Mouse (Mus musculus) adrenal gland, adult 18-20 months (tissue): ENCODE results near the gene Arhgef11. TPM values are rescaled to one million over a fixed set of nuclear protein-coding genes. Genes with fewer than 3 reads are reported as not detected.

Experiments used
- DNase-seq, 2 experiments: peaks; one replicate each; pipeline ENCODE4 v3.0.0; 2021 to 2022; ENCODE audit warnings: low spot score in 2 of 2
- total RNA-seq, 2 experiments: library from RNA; stranded (reverse); gene quantifications; 1 replicate in 1 of 2; 2 replicates in 1 of 2; pipeline ENCODE4 v1.2.3; 2021

Arhgef11 gene
- total RNA-seq, 2 experiments from 2014 or later = 29.7 to 35.8 TPM

DNA sequence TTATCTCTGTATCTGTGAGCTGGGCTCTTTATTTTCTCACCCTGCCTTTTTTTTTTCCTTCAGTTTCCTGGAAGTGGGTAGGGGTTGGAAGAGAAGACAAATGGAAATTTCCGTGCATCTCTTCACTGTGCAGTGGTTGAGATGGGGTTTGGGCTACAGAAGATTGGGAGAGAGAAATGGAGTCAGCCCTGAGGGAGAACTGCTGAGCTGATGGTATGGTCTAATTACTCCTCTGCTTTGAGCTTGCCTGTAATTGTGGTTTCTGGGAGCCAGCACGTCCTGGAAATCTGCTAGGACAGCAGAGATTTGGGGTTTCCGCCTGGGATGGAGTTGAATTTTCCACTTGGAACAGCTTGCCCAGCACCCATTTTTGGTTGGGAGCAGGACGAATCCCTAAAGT is 43.1 kb downstream of the Arhgef11 start:
- no peak for DNase-seq

GRCm38 (mm10) chr3:87661291-87661690 is 43.9 kb downstream of the Arhgef11 start:
- DNase-seq = no peak

DNA sequence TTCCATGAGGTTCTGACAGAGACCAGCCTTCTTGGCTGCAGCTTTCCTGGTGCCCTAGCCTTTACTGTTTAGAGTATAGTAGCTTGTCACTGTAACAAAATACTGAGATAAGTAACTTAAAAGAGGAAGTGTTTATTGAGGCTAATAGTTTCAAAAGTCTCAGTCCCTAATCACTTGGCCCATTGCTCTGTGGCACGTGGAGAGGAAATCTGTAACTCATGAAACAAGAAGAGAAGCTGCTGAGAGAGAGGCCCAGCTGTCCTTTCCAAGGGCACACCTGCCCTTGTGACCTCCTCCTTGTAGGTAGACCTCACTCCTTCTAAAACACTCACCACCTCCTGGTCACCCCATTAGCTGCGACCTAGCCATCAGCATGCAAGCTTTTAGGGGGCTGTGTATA is 101.2 kb downstream of the Arhgef11 start:
- no peak for DNase-seq

GRCm38 (mm10) chr3:87724556-87724955 is 107.2 kb downstream of the Arhgef11 start:
- DNase-seq = peak in 1 of 2 experiments; percentile 17

- peak in 1 of 2 experiments; percentile 15 for DNase-seq
These were observed 108.2 kb downstream of the Arhgef11 start for GRCm38 (mm10) chr3:87725396-87726160.

- peak in 1 of 2 experiments; percentile 7 for DNase-seq
These were observed 108.8 kb downstream of the Arhgef11 start for GRCm38 (mm10) chr3:87726191-87726590.

DNA sequence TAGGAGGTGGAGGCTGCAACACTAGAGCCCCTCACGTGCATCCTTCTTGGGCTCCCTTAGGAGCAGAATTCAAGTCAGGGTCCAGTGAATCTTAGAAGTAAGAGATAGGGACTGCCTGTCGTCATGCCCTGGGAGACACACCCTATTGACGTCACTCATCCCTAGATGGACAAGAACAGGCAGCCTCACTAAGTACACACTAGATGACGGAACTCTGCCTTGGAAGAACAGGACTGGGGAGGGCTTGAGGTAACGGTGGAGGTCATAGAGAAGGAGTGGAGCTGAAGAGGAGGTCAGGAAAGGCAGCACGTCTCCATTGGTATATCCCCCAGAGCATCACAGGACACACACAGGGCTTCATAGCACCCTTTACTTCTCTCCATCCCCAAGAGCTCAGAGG is 111.3 kb downstream of the Arhgef11 start:
- DNase-seq = peak in 1 of 2 experiments; percentile 6

DNA sequence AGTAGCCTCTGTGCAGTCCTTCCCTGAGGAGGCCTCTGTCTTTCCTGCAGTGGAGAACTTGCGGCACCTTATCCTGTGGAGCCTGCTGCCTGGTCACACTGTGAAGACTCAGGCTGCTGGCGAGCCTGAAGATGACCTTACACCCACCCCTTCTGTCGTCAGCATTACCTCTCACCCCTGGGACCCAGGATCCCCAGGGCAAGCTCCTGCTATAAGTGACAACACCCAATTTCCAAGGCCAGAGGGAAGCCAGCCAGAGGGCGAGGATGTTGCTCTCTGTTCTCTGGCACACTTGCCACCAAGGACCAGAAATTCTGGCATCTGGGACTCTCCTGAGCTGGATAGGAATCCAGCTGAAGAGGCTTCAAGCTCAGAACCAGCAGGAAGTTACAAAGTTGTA is 115.7 kb downstream of the Arhgef11 start:
- DNase-seq = no peak

- no peak for DNase-seq
These were observed 116.8 kb downstream of the Arhgef11 start for GRCm38 (mm10) chr3:87733984-87734761.

DNA sequence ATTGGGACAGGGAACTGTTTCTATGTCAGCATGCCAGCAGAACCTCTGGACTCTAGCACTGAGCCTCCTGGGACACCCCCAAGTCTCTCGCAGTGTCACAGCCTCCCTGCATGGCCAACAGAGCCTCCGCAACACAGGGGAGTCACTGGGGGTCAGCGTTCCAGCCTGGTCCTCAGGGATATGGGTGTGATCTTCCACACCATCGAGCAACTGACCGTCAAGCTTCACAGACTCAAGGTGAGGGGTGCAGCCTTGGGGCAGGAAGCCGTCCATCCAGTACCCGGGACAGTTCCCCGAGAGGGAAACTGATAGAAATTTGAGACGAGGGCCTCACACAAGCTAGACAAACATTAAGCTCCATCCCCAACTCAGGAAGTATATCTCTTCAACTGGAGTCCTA is 118.0 kb downstream of the Arhgef11 start:
- no peak for DNase-seq

DNA sequence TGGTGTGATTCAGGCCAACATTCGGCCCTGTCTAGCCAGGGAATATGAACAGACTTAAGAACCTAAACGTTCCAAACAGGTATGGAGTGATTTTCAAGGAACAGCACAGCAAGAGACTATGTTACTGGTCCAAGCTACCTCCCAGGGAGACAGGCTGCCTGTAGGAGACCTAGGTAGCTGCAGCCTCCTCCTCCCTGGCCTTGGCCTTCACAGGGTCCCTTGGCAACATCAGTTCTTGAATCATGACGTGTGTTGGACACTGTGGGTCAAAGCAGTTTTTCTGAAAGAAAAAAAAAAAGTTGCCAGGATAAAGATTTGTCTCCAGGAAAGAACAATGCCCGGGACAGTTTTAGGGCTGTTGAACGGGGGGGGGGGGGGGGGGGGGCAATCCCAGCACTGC is 121.5 kb downstream of the Arhgef11 start:
- DNase-seq = no peak

GRCm38 (mm10) chr3:87742013-87742412 is 124.7 kb downstream of the Arhgef11 start:
- no peak for DNase-seq

GRCm38 (mm10) chr3:87742735-87743134 is 125.4 kb downstream of the Arhgef11 start:
- DNase-seq = no peak

- no peak for DNase-seq
These were observed 126.6 kb downstream of the Arhgef11 start for GRCm38 (mm10) chr3:87743927-87744326.

DNA sequence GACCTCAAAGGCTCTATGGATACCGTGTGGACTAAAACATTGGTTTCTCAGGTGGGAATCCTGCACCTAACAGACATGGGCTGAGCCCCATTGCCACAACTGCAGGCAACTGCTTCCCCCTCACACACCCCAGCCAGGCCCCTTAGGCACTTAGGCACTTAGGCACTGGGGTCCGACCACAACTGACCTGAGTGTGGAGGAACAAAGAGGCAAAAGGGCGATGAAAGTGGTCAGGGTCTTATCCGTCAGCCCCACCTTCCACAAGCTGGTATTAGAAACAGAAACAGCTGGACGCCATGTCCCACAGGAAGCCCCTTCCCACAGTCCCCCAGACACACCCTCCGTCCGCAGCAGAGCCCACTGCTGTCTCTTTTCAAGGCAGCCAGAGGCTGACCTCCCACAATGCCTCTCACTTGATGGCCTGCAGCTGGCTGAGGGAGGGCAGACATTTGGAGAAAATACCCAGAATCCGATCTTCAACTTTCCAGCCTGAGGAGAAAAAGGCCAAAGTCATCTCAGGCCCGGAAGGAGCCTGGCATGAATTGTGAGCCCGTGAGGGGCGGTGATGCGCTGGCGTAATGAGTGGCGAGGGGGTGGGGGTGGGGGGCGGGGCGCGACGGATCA is 127.8 kb downstream of the Arhgef11 start:
- DNase-seq = no peak

- DNase-seq = no peak
These were observed 131.1 kb downstream of the Arhgef11 start, which contains the start of gene Lrrc71 for GRCm38 (mm10) chr3:87748431-87748830. Lrrc71 (minus strand) TSS chr3:87748625.

- peak; percentile 62 for DNase-seq
These were observed 131.7 kb downstream of the Arhgef11 start for GRCm38 (mm10) chr3:87749036-87749435.

- no peak for DNase-seq
These were observed 132.6 kb downstream of the Arhgef11 start for GRCm38 (mm10) chr3:87749977-87750376.

GRCm38 (mm10) chr3:87752567-87752966 is 135.2 kb downstream of the Arhgef11 start:
- DNase-seq = no peak

DNA sequence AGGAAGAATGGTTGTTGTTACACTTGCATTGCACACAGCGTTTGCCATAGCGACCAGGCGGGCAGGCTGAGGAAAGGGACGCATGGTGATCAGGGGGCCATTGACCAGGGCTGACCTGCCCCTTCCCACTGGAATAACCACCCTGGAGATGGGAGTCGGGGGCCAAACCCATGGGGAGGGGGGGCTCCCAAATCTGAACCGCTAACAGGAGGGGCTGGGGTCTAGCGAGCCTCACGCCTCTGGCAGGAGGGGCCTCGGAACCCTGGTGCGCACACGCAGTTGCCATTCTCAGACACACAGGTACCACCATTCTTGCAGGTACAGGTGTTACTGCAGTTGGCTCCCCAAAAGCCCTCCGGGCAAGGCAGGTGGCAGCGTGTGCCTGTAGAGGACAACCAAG is 136.5 kb downstream of the Arhgef11 start:
- DNase-seq = no peak

DNA sequence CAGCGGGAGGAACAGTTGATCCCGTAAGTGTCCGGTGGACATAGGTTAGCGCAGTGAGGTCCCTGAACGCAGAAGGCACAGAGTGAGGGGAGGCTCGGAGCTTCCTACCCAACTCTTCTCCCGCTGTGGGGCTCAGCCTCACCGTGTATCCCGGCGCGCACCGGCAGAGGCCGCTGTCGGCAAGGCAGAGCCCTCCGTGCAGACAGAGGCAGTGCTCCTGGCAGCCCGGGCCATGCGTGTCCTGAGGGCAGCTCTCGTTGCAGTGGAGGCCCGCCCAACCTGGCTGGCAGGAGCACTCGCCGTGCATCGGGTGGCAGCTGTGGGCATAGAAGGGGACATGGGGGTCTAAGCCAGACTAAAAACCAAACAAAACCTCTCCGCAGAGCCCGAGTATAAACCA is 138.6 kb downstream of the Arhgef11 start:
- peak; percentile 91 to 93 for DNase-seq

GRCm38 (mm10) chr3:87756488-87756887 is 139.1 kb downstream of the Arhgef11 start:
- no peak for DNase-seq
